Mouse (Mus musculus): ENCODE data around the gene Cd3e. TPM values are rescaled to one million over a fixed set of nuclear protein-coding genes. Genes with fewer than 3 reads are reported as not detected.
A peak's percentile ranks its signal among the peaks of the same experiment; 100 is the strongest.

Gene Cd3e
- polyA plus RNA-seq (2012; ENCODE audit: insufficient read depth, insufficient read length, low replicate concordance, missing spikeins): not detected in 2 replicates

DNA sequence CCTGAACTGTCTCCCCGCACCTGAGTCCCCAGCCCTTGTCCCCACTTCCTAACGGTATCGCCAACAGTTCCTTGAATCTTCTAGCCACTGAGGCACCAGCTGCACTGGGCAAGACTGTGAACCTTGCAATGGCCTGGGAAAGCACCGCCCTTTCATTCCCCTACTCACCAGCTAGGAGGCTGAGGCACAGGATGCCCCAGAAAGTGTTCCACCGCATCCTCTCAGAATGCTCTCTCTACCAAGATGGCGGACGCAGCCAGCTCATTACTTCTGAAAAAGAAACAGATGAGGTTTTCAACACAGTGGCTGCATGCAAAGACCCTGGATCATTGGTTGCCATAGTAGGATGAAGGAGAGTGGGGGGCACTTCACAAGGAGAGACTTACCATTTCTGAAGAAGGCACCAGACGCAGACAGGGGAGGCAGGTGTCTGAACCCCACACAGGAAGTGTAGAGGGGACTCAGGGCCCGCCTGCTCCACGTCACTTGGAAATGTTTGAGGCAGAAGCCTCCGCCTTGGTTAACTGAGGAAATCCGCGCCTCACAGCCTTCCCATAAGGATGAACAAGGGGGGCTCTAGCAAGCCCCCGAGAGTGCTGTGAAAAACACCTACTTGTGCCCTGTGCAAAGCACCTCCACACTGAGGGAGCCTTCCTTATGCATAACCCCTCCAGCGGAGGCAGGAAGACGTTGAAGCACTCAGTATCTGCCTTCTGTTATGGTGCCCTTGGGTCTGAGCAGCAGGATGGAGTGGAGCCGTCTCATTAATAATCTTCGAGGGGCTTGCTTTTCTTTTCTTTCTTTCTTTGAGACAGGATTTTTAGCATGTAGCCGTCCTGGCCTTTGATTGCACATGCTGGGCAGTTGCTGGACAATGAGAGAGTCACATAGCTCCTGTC, at the start of gene Cd3e:
TSS of gene Cd3e (minus strand) at position 448 of the 899 bp plus-strand sequence.
- Histone ChIP-seq H3K4me3 (ENCODE audit: insufficient read depth, low read depth, low read length) (no peak within 1 kb of the TSS), H3K4me1 (ENCODE audit: control insufficient read depth, insufficient read depth, low read length) (no peaks in the 10 kb centered on the region), H3K27ac (ENCODE audit: insufficient read depth, low read depth, low read length) (no peak within 1 kb of the TSS; the same call in 1 of the 2 replicates)
- WGBS: 81% methylated on average over 19 of the region's 19 CpGs
- TF ChIP-seq CTCF (IDR thresholded peaks at IDR 0.05; ENCODE audit: insufficient read depth, low read depth, low read length) (no peak), POLR2A (IDR thresholded peaks at IDR 0.05; ENCODE audit: insufficient read depth, low read depth, low read length) (no peak)

DNA sequence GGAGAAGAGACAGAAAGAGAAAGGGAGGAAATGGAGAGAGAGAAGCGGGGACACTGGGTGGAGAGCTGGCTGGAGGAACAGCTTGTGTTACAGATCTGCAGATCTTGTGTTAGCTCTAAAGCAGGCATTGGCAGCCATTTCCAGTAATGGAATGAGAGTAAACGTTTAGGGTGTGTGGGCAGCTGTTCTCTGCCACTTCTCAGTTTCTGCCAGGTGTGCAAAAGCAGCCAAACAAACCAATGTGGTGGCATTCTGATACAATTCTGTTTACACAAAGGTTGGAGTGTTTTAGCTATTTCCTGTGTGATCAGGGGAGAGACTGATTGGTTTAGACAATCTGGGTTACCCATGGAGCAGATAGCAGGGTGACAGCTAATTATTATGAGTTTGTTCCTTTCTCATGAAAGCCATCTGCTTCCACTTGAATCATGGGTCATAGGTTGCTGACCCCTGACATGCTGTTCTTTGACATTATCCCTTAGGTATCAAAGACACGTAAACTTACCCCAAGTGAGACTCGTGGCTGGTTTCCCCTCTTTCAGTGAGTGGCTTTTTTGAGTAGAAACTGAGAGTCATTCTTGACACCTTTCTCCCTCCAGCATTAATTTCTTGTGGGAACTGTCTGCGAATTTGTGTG, 49.0 kb upstream of the Cd3e start:
- WGBS: 56% methylated on average over 5 of the region's 5 CpGs
- Histone ChIP-seq H3K4me3 (ENCODE audit: insufficient read depth, low read depth, low read length) (no peak overlapping the region), H3K4me1 (ENCODE audit: control insufficient read depth, insufficient read depth, low read length) (no peaks in the 10 kb centered on the region), H3K27ac (ENCODE audit: insufficient read depth, low read depth, low read length) (no peak overlapping the region)
- TF ChIP-seq POLR2A (IDR thresholded peaks at IDR 0.05; ENCODE audit: insufficient read depth, low read depth, low read length): no peak
- no peak for TF ChIP-seq CTCF (IDR thresholded peaks at IDR 0.05; ENCODE audit: insufficient read depth, low read depth, low read length)

DNA sequence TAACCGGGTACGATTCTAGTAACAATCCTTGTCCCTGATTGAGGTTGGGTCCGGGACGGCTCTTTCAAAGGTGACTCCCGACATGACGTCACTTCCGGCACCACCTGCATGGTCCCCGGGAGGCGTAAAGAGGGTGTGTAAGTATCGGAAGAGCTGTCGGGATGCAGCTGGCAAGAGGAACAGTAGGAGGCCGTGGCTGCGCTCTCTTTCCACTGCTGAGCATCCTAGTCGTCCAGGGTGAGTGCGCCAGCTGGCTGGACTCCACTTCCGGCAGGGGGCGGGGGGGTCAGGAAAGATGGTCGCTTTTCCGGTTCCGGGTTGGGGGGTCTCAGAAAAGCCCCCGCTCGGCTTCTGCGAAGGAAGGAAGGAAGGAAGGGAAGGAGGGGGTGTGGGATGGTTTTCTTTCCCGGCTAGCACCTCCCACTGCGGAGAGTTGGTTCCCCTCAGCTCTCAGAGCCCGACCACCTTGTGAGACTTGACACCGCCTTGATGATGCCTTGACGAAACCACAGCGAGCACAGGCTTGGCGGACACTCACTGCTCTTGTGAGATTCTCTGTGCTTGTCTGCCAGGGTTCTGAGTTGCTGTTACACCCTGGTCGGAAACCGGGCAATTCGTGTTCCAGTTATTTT, 45.8 kb upstream of the Cd3e start, which contains the start of gene Mpzl3:
TSS of gene Mpzl3 (plus strand) at position 105 of the 632 bp plus-strand sequence.
- TF ChIP-seq POLR2A (IDR thresholded peaks at IDR 0.05; ENCODE audit: insufficient read depth, low read depth, low read length) (peak; percentile 31; the same call in 1 of the 2 replicates), CTCF (IDR thresholded peaks at IDR 0.05; ENCODE audit: insufficient read depth, low read depth, low read length) (no peak)
- H3K27ac ChIP-seq (ENCODE audit: insufficient read depth, low read depth, low read length): peak within 1 kb of the TSS; percentile 95
- H3K4me1 ChIP-seq (ENCODE audit: control insufficient read depth, insufficient read depth, low read length): no peaks in the 10 kb centered on the region
- peak within 1 kb of the TSS; percentile 72 for H3K4me3 ChIP-seq (ENCODE audit: insufficient read depth, low read depth, low read length)
- under 1% methylated on average over 33 of the region's 33 CpGs for WGBS

DNA sequence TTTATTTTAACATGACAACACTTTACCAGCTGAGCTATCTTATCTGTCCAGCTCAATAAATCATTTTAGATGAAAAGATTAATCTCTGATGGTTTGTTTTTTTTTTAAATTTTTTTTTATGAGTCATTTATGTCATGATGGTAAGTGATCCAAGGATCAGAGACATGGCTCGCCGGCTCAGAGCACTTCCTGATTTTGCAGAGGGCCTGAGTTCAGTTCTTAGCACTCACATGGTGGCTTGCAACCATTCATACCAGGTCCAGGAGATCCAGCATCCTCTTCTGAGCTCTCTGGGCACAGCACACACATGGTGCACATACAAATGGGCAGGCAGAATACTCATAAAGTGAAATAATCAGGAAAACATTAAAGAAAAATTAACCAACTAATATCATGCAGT, 40.9 kb upstream of the Cd3e start:
- Histone ChIP-seq H3K4me3 (ENCODE audit: insufficient read depth, low read depth, low read length) (no peak overlapping the region), H3K4me1 (ENCODE audit: control insufficient read depth, insufficient read depth, low read length) (no peaks in the 10 kb centered on the region), H3K27ac (ENCODE audit: insufficient read depth, low read depth, low read length) (no peak overlapping the region)
- TF ChIP-seq CTCF (IDR thresholded peaks at IDR 0.05; ENCODE audit: insufficient read depth, low read depth, low read length): no peak
- no peak for TF ChIP-seq POLR2A (IDR thresholded peaks at IDR 0.05; ENCODE audit: insufficient read depth, low read depth, low read length)
- 87% methylated on average over 2 of the region's 2 CpGs for WGBS

DNA sequence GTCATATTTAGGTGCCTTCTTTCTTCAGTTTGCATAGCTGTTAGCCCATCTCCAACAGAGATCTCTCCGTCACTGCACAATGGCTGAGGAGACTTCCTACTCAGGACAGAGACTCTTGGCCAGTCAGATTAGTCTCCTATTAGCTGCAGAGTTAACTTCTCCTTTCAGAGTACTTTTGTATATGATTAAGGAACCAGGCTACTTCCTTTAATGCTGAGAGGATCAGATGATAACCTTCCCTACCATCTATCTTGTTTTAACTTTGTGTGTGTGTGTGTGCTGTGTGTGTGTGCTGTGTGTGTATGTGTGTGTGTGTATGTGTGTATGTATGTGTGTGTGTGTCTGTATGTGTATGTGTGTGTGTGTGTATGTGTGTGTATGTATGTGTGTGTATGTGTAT, 40.3 kb upstream of the Cd3e start:
- H3K27ac ChIP-seq (ENCODE audit: insufficient read depth, low read depth, low read length): no peak overlapping the region
- no peak overlapping the region for H3K4me3 ChIP-seq (ENCODE audit: insufficient read depth, low read depth, low read length)
- no peaks in the 10 kb centered on the region for H3K4me1 ChIP-seq (ENCODE audit: control insufficient read depth, insufficient read depth, low read length)
- WGBS: 88% methylated on average over 1 of the region's 1 CpGs
- TF ChIP-seq POLR2A (IDR thresholded peaks at IDR 0.05; ENCODE audit: insufficient read depth, low read depth, low read length): no peak
- TF ChIP-seq CTCF (IDR thresholded peaks at IDR 0.05; ENCODE audit: insufficient read depth, low read depth, low read length): no peak

DNA sequence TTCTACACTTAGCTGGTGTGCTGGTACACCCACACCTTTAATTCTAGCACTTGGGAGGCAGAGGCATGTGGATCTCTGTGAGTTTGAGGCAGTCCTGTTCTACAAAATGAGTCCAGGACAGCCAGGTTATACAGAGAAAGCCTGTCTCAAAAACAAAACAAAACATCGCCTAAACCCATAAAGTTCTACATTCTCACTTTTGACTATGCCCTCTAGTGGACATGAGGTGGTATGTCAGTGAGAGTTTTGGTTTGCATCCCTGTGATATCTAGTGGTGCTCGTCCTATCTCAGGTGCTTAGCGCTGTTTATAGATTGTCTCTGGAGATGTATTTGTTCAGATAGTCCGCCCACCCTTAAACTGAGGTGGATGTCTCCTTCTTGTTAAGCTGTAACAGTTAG, 39.1 kb upstream of the Cd3e start:
- 19% methylated on average over 4 of the region's 4 CpGs for WGBS
- Histone ChIP-seq H3K4me1 (ENCODE audit: control insufficient read depth, insufficient read depth, low read length) (no peaks in the 10 kb centered on the region), H3K27ac (ENCODE audit: insufficient read depth, low read depth, low read length) (no peak overlapping the region), H3K4me3 (ENCODE audit: insufficient read depth, low read depth, low read length) (no peak overlapping the region)
- no peak for TF ChIP-seq CTCF (IDR thresholded peaks at IDR 0.05; ENCODE audit: insufficient read depth, low read depth, low read length)
- TF ChIP-seq POLR2A (IDR thresholded peaks at IDR 0.05; ENCODE audit: insufficient read depth, low read depth, low read length): no peak

DNA sequence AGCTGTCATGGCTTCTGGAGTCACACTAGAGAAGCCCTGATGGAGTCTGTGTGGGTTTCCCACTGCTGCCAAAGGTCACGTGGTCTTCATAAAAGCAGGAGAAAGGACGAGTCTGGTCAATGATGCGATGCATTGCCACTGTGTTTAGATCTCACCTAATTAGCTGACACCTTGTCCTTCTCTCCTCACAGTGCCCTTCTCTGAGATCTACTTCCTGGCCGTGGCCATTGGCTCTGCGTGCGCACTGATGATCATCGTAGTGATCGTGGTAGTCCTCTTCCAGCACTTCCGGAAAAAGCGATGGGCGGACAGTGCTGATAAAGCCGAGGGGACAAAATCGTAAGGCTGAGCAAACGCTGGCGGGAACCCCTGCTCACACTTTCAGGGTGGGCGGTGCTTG, 37.5 kb upstream of the Cd3e start:
- H3K27ac ChIP-seq (ENCODE audit: insufficient read depth, low read depth, low read length): no peak overlapping the region
- H3K4me1 ChIP-seq (ENCODE audit: control insufficient read depth, insufficient read depth, low read length): peaks cover 5% of the 10 kb centered on the region
- H3K4me3 ChIP-seq (ENCODE audit: insufficient read depth, low read depth, low read length): no peak overlapping the region
- WGBS: 89% methylated on average over 16 of the region's 16 CpGs
- no peak for TF ChIP-seq CTCF (IDR thresholded peaks at IDR 0.05; ENCODE audit: insufficient read depth, low read depth, low read length)
- TF ChIP-seq POLR2A (IDR thresholded peaks at IDR 0.05; ENCODE audit: insufficient read depth, low read depth, low read length): no peak

DNA sequence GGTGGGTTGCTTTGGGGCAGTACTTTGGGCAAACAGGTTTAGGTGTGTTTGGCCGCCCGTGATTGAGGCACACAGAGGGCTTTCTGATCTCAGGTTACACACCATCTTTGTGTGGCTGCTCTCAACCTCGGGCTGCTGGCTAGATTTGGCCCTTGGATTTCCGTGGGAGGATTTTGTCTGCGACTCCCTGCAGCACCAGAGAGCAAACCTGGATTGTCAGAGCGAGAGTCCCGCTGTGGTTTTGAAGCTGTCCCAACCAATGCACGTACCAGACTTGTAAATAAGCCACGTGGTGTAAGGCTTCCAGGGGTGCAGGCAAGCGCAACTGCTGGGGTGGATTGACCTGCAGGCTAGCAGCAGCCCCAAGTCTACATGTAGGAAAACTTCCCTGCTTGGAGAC, 33.5 kb upstream of the Cd3e start:
- Histone ChIP-seq H3K27ac (ENCODE audit: insufficient read depth, low read depth, low read length) (no peak overlapping the region), H3K4me1 (ENCODE audit: control insufficient read depth, insufficient read depth, low read length) (peaks cover 8% of the 10 kb centered on the region), H3K4me3 (ENCODE audit: insufficient read depth, low read depth, low read length) (no peak overlapping the region)
- 4% methylated on average over 10 of the region's 10 CpGs for WGBS
- TF ChIP-seq POLR2A (IDR thresholded peaks at IDR 0.05; ENCODE audit: insufficient read depth, low read depth, low read length) (no peak), CTCF (IDR thresholded peaks at IDR 0.05; ENCODE audit: insufficient read depth, low read depth, low read length) (no peak)

Data from olfactory bulb, adult 2 months (tissue).